Mouse (Mus musculus) spleen, postnatal 4 days (tissue): ENCODE measurements around the gene Reep1.
A peak's percentile ranks its signal among the peaks of the same experiment; 100 is the strongest.

Experiments used
- DNase-seq, 2 experiments: peaks; one replicate each; pipeline ENCODE4 v3.0.0; 2022; ENCODE audit warnings: low spot score in 2 of 2

Gene Reep1

GRCm38 (mm10) chr6:71780431-71780830 is 73.1 kb downstream of the Reep1 start:
- no peak for DNase-seq

DNA sequence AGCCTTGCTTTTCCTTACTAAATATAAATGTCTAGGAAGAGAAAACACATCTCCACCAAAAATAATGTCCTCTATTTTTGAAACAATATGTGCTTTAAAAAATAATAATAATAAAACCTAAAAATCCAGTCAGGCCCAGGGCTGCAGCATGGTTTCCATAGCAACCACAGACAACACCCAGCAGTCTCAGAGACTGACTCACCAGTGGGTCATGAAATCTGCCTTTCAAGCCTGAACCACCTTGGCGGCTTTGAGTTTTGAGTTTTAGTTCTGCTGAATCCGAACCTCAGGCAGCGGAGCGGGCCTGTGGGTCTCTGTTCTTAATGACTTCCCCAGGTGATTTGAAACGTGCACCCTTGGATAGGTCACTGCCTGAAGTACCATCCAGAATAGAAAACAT is 75.8 kb downstream of the Reep1 start:
- DNase-seq, result no peak

- DNase-seq, result no peak
These were observed 81.0 kb downstream of the Reep1 start for GRCm38 (mm10) chr6:71788348-71788747.

- no peak for DNase-seq
These were observed 84.4 kb downstream of the Reep1 start for GRCm38 (mm10) chr6:71791771-71792170.

DNA sequence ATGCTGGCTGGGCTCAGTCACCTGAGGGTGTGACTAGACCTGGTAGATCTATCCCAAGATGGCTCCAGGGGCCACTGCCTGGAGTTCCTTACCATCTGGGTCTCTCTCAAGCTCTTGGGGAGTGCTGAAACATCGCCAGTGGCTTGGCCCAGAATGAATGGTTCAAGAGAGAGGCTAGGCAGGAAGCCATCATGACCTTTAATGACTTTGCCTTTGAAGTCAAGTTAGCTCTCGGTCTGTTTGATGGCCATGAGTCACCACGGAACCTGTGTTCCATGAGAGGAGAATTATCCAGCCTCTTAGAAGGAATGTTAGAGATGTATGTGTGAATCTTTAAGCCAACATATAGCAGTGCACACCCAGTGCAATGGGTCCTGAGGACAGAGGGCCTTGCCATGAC is 92.0 kb downstream of the Reep1 start:
- no peak for DNase-seq

GRCm38 (mm10) chr6:71801011-71801713 is 93.8 kb downstream of the Reep1 start:
- DNase-seq, result peak in 1 of 2 experiments; percentile 31

GRCm38 (mm10) chr6:71801714-71802094 is 94.3 kb downstream of the Reep1 start:
- no peak for DNase-seq

DNA sequence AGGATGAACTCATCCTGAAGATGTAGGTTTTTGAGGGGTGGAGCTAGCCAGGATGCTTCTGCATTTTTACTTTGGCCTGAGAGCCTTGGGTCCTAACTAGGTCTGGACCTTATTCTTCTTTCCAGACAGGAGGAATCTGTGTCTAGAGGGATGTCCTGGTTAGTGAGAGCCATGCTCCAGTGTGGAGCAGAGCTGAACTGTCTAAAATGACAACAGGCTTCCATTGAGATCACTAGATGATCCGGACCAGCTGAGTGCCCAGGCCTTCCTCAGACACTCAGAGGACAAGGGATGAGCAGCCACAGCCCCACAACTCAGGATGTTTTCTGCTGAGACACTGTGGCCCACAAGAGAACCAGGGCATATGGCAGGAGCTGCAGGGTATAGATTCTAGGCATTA is 96.2 kb downstream of the Reep1 start:
- no peak for DNase-seq

DNA sequence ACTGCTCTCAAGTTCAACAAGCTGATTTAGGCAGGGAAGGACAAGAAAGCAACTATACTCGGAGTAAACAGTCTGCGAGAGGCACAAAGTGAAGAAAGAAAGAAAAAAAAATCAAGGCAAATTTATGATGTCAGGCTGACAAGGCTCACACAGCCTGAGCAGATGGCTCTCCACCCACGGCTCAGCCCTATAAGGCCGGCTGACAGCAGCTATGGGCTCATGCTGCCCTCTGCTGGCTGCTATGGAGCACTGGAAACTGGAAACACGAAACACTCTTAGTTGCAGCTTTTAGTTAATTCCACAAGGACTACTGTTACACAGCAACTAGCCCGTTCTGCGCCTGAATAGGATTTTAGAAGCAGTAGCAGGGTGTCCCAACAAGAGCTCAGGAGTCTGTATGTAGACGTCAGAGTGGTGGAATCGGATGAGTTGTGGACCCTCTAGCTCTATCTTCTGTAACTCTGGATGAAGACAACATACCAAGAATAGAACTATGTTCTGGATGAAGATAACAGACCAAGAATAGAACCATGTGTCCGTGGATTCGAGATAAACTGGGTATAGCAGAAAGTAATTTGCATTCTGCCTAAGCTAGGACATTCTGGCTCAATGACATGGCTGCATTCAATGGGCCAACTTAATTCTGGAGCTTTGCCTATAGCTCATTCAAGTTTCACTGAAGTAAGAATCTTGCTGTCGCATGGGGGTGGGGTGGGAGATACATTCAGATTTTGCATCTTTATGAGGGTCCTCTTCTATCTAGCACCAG is 96.9 kb downstream of the Reep1 start:
- peak; percentile 53 to 81 for DNase-seq

- no peak for DNase-seq
These were observed 99.4 kb downstream of the Reep1 start for GRCm38 (mm10) chr6:71806713-71807112.

GRCm38 (mm10) chr6:71809890-71810289 is 102.5 kb downstream of the Reep1 start:
- no peak for DNase-seq

GRCm38 (mm10) chr6:71812820-71813219 is 105.5 kb downstream of the Reep1 start:
- no peak for DNase-seq

DNA sequence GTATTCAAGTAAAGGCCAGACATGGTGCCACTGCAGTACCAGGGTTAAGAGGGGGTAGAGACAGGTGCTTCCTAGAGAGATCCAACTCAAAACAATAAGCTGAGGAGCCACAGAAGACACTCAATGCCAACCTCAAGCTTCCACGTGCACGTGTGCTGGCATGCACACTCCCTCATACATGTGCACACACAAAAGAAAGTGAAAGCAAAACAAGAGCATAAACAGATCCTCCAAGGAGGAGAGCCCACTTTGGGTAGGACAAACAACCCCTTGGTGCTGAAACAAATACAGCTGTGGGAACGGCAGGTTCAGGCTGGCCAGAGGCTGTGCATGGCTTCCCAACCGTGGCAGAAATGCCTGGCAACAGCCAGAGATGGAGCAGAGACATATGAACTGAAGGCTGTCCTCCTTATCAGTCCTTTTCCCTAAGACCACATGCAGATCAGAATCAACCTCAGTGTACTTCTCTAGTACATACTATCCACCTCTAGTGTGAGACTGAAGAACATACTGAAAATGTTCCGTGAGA is 112.5 kb downstream of the Reep1 start:
- DNase-seq, result no peak

DNA sequence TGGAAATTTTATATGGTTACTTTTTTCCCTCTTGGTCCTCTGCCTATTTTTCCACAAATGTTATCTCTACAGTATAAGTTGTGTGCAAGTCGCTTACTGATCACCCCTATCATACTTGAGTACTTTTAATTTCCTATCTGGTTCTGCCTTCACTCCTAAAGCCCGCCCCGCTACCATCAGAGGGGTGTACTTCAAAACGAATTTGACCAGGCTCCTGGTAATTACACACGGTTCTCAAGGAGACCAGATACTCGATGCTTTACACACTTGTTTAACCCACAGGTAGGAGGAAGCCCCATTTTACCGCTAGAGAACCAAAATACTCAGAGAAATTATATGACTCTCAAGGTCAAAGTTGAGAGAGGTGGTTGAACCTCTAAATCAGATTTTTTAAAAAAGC is 115.7 kb downstream of the Reep1 start:
- no peak for DNase-seq

- peak; percentile 86 to 92 for DNase-seq
These were observed 116.1 kb downstream of the Reep1 start for GRCm38 (mm10) chr6:71823488-71823887.

DNA sequence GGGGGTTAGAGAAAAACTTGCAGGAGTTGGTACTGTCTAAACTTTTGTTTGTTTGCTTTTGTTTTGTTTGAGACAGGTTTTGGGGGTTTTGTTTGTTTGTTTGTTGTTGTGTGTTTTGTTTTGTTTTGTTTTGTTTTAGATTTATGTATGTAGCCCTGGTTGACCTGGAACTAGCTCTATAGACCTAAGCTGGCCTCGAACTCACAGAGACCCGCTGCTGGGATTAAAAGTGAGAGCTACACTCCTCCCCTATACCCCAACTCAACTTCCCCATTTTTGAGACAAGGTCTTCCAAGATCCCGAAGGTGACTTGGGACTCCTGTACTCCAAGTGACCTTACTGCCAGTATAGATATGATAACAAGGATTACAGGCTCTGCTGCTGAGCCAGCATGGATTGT is 116.6 kb downstream of the Reep1 start:
- DNase-seq, result no peak

DNA sequence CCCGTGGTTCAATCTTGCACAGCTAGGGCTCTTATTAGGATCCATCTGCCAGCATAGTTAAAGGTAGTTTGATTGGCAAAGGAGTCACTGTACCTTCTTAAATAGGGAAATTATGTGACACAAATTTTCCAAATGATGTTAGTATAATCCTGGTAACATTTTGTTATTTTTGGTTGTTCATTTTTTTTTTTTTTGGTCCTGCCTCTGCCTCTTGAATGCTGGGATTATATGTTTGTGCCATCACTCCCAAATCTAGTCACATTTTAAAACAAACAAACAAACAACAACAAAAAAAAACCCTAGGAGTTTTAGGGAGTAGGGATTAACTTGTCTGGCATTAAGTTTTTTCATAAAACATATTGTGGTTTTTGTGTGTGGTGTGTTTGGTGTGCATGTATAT is 119.5 kb downstream of the Reep1 start, which contains the start of gene Mrpl35:
Gene Mrpl35 (minus strand): TSS at position 101 of the 400 bp plus-strand sequence.
- no peak for DNase-seq

DNA sequence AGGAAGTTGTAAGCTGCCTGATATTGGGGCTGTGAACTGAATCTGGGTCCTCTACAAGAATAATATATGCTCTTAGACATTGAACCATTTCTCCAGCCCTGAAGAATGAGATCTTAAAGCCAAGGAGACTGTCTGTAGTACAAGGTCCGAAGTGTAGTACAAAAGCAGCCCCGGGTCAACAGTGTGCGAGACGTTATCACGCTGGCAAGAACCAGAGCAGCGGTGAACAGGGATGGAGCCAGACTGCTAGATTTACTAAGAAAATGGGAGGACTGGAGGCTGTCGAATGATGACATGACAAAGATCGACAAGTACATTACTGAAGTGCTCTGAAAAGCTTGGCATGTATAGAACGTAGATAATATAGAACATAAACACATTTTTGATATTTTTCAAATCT is 122.4 kb downstream of the Reep1 start:
- no peak for DNase-seq

DNA sequence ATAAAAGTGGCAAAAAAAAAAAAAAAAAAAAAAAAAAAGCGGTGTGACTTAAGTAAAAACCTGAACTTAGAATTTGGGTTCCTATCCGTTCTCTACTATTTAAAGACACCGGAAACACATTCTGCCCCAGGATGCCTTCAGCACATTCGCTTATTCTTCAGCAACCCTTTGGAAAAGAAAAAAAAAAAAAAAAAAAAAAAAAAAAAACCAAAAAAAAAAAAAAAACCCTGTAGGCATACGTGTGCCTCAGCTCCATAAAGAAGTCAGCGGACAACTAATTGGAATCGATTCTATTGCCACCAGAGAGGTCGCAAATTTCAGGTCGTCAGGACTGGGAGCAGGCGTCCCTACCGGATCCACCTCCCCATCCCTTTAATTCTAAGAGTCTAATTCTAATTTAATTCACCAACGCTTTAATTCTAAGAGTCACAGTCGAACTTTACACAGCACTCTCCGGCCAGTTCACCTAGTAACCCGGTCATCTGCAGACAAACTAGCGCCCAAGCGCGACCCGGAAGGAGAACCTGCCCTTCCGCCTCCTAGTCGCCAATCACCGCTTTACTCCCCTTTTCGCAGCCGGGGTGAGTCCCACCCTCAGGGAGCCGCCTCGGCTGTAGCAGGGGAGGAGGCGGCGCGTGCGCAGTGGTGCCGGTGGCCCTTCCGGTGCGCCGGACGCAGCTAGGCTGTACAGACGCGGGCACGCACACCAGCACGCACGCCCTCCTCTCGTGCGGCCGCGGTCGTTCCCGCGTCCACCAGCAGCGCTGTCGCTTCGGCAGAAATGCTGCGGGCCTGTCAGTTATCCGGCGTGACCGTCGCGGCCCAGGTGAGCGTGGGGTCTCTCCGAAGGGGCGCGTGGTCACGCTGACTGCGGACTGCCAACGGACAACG is 123.6 kb downstream of the Reep1 start, which contains the start of gene Immt:
Gene Immt (plus strand): TSS at position 642 of the 891 bp plus-strand sequence.
- DNase-seq, result peak; percentile 98 to 99

- peak; percentile 94 to 96 for DNase-seq
These were observed 124.2 kb downstream of the Reep1 start for GRCm38 (mm10) chr6:71831581-71831960.

DNA sequence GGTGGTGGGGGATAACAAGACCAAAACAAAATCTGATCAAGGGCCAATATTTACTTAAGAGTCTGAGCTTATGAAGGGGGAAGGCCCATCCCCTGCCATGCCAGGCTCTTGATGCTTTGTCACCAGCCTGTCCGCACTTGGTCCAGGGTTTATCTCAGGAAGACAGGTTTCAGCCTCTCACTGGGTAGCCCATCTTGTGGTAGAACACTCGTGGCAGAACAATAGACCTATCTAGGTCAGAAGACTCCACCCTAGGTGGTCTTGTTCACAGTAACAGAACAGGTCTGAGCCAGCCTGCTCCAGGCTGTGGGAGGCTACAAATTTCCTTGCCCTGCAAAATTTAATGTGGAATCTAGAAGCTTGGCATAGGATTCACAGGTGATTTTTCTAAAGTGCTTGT is 129.4 kb downstream of the Reep1 start:
- no peak for DNase-seq

- no peak for DNase-seq
These were observed 132.5 kb downstream of the Reep1 start for GRCm38 (mm10) chr6:71839815-71840214.
